Mouse (Mus musculus) neural tube, embryonic 15.5 days (tissue): ENCODE data around the gene Chst8. TPM values are rescaled to one million over a fixed set of nuclear protein-coding genes. Genes with fewer than 3 reads are reported as not detected.

ENCODE experiments used
- ATAC-seq: fragments of 200-750 bp; cut with Nextera tagmentation; 2 replicates; pipeline ENCODE4 v1.8.0; 2017; ENCODE audit warnings: mild to moderate bottlenecking, moderate TSS enrichment, moderate library complexity; ENCODE audit not compliant: low FRiP score
- H3K27ac ChIP-seq: fragments of 300-500 bp; sonication (generic); replicated peaks from 2 replicates; pipeline ENCODE4 v1.5.1; 2015; ENCODE audit warnings: mild to moderate bottlenecking, inconsistent platforms
- H3K27me3 ChIP-seq: fragments of 300-500 bp; sonication (generic); replicated peaks from 2 replicates; pipeline ENCODE4 v1.6.1; 2015; ENCODE audit warnings: inconsistent platforms
- H3K36me3 ChIP-seq: fragments of 300-500 bp; sonication (generic); 2 replicates; pipeline ENCODE4 v1.6.1; 2015; ENCODE audit warnings: inconsistent platforms
- H3K4me1 ChIP-seq: fragments of 300-500 bp; sonication (generic); 2 replicates; pipeline ENCODE4 v1.6.1; 2015; ENCODE audit warnings: inconsistent platforms
- H3K4me2 ChIP-seq: fragments of 300-500 bp; sonication (generic); 2 replicates; pipeline ENCODE4 v1.6.1; 2015; ENCODE audit warnings: inconsistent platforms, mild to moderate bottlenecking, moderate library complexity
- H3K4me3 ChIP-seq: fragments of 300-500 bp; sonication (generic); replicated peaks from 2 replicates; pipeline ENCODE4 v1.5.1; 2015; ENCODE audit warnings: mild to moderate bottlenecking, inconsistent platforms
- H3K9ac ChIP-seq: fragments of 300-500 bp; sonication (generic); replicated peaks from 2 replicates; pipeline ENCODE4 v1.6.1; 2015; ENCODE audit warnings: mild to moderate bottlenecking, inconsistent platforms
- H3K9me3 ChIP-seq: fragments of 300-500 bp; sonication (generic); replicated peaks from 2 replicates; pipeline ENCODE4 v1.6.1; 2016; ENCODE audit warnings: inconsistent platforms
- WGBS: fragments of 180-500 bp; shearing (Covaris S2); methylation state at CpG from one replicate; pipeline ENCODE4 v1.1.7; 2015; ENCODE audit warnings: mixed read lengths; 5-methylcytosine and 5-hydroxymethylcytosine counted together
- polyA plus RNA-seq: library from polyadenylated mRNA; unstranded; fragments of >200 nt; fragmentation: Nextera tagmentation; extraction: Ambion mirVana; gene quantifications from 2 replicates; pipeline ENCODE4 v1.2.1, GENCODE M21; 2015

Chst8 gene
- polyA plus RNA-seq, 1 experiment from 2014 or later: 13.3 TPM

- Histone ChIP-seq H3K9me3 (no peaks in the 10 kb centered on the region), H3K4me3 (peak within 1 kb of the TSS; percentile 69), H3K9ac (peak within 1 kb of the TSS; percentile 92), H3K36me3 (no peaks in the 10 kb centered on the region), H3K27ac (peak within 1 kb of the TSS; percentile 100), H3K4me1 (peaks cover 23% of the 10 kb centered on the region), H3K27me3 (no peaks in the 10 kb centered on the region), H3K4me2 (peak within 1 kb of the TSS; percentile 91)
- WGBS: 67% methylated on average over 5 of the region's 5 CpGs
- no peak for ATAC-seq
These were observed 155.9 kb downstream of the Chst8 start, which contains the start of gene Kctd15 for GRCm38 (mm10) chr7:34656632-34657031. Gene Kctd15 (minus strand): TSS chr7:34656732.

GRCm38 (mm10) chr7:34655086-34655839, 157.2 kb downstream of the Chst8 start:
- WGBS: 0% methylated on average over 58 of the region's 74 CpGs
- H3K9ac ChIP-seq: peak overlapping the region; percentile 92
- no peaks in the 10 kb centered on the region for H3K36me3 ChIP-seq
- peak overlapping the region; percentile 91 for H3K4me2 ChIP-seq
- H3K4me3 ChIP-seq: peak overlapping the region; percentile 69
- H3K9me3 ChIP-seq: no peaks in the 10 kb centered on the region
- peaks cover 37% of the 10 kb centered on the region for H3K4me1 ChIP-seq
- peak overlapping the region; percentile 100 for H3K27ac ChIP-seq
- no peaks in the 10 kb centered on the region for H3K27me3 ChIP-seq
- ATAC-seq: peak; percentile 82

GRCm38 (mm10) chr7:34654441-34655085, 157.9 kb downstream of the Chst8 start:
- Histone ChIP-seq H3K9ac (peak overlapping the region; percentile 92), H3K36me3 (0 out of 2 replicates have a peak, but pooled peaks cover 4% of the 10 kb centered on the region), H3K4me3 (peak overlapping the region; percentile 69), H3K9me3 (no peaks in the 10 kb centered on the region), H3K27me3 (no peaks in the 10 kb centered on the region), H3K4me1 (peaks cover 43% of the 10 kb centered on the region), H3K27ac (peak overlapping the region; percentile 100), H3K4me2 (peak overlapping the region; percentile 91)
- ATAC-seq: peak; percentile 56
- WGBS: under 1% methylated on average over 58 of the region's 81 CpGs

- under 1% methylated on average over 39 of the region's 64 CpGs for WGBS
These were observed 158.6 kb downstream of the Chst8 start for GRCm38 (mm10) chr7:34653731-34654440.

GRCm38 (mm10) chr7:34652751-34653502, 159.6 kb downstream of the Chst8 start:
- WGBS: 0% methylated on average over 48 of the region's 48 CpGs
- peaks cover 52% of the 10 kb centered on the region for H3K4me1 ChIP-seq
- peak overlapping the region; percentile 69 for H3K4me3 ChIP-seq
- H3K27ac ChIP-seq: peak overlapping the region; percentile 100
- peak overlapping the region; percentile 92 for H3K9ac ChIP-seq
- peak overlapping the region; percentile 91 for H3K4me2 ChIP-seq
- H3K36me3 ChIP-seq: peaks cover 17% of the 10 kb centered on the region; the same call in 1 of the 2 replicates
- no peaks in the 10 kb centered on the region for H3K9me3 ChIP-seq
- H3K27me3 ChIP-seq: no peaks in the 10 kb centered on the region
- ATAC-seq: no peak

More at GRCm38 (mm10) chr7:34653731-34654440, 158.6 kb downstream of the Chst8 start:
- Histone ChIP-seq H3K27ac (peak overlapping the region; percentile 100), H3K4me3 (peak overlapping the region; percentile 69), H3K9me3 (no peaks in the 10 kb centered on the region), H3K4me1 (peaks cover 50% of the 10 kb centered on the region), H3K9ac (peak overlapping the region; percentile 92), H3K36me3 (peaks cover 10% of the 10 kb centered on the region; the same call in 1 of the 2 replicates), H3K27me3 (no peaks in the 10 kb centered on the region), H3K4me2 (peak overlapping the region; percentile 91)
- ATAC-seq: peak; percentile 45

GRCm38 (mm10) chr7:34651381-34651780, 161.1 kb downstream of the Chst8 start:
- H3K4me3 ChIP-seq: peak overlapping the region; percentile 69
- H3K9ac ChIP-seq: peak overlapping the region; percentile 21; the same call in 1 of the 2 replicates
- H3K27me3 ChIP-seq: no peaks in the 10 kb centered on the region
- ATAC-seq: no peak
- H3K36me3 ChIP-seq: peaks cover 23% of the 10 kb centered on the region
- H3K9me3 ChIP-seq: no peaks in the 10 kb centered on the region
- H3K27ac ChIP-seq: peak overlapping the region; percentile 54
- WGBS: 18% methylated on average over 2 of the region's 2 CpGs
- H3K4me2 ChIP-seq: peak overlapping the region; percentile 91
- H3K4me1 ChIP-seq: peaks cover 63% of the 10 kb centered on the region

GRCm38 (mm10) chr7:34647052-34647451, 165.5 kb downstream of the Chst8 start:
- Histone ChIP-seq H3K9me3 (no peaks in the 10 kb centered on the region), H3K4me1 (peaks cover 72% of the 10 kb centered on the region), H3K4me2 (no peak overlapping the region), H3K27ac (no peak overlapping the region), H3K4me3 (no peak overlapping the region), H3K9ac (no peak overlapping the region), H3K36me3 (peaks cover 44% of the 10 kb centered on the region), H3K27me3 (no peaks in the 10 kb centered on the region)
- no peak for ATAC-seq
- WGBS: 50% methylated on average over 9 of the region's 9 CpGs

- H3K9ac ChIP-seq: no peak overlapping the region
- H3K9me3 ChIP-seq: no peaks in the 10 kb centered on the region
- no peak overlapping the region for H3K4me3 ChIP-seq
- 71% methylated on average over 12 of the region's 12 CpGs for WGBS
- H3K4me2 ChIP-seq: no peak overlapping the region
- no peaks in the 10 kb centered on the region for H3K27me3 ChIP-seq
- H3K4me1 ChIP-seq: peaks cover 64% of the 10 kb centered on the region
- no peak overlapping the region for H3K27ac ChIP-seq
- H3K36me3 ChIP-seq: peaks cover 50% of the 10 kb centered on the region
- ATAC-seq: no peak
These were observed 166.2 kb downstream of the Chst8 start for GRCm38 (mm10) chr7:34646144-34646795.

- Histone ChIP-seq H3K4me1 (peaks cover 58% of the 10 kb centered on the region), H3K9me3 (no peaks in the 10 kb centered on the region), H3K36me3 (peaks cover 54% of the 10 kb centered on the region), H3K27me3 (no peaks in the 10 kb centered on the region), H3K9ac (no peak overlapping the region), H3K27ac (no peak overlapping the region), H3K4me3 (no peak overlapping the region), H3K4me2 (no peak overlapping the region)
- no peak for ATAC-seq
- WGBS: 90% methylated on average over 2 of the region's 2 CpGs
These were observed 166.9 kb downstream of the Chst8 start for GRCm38 (mm10) chr7:34645623-34646022.

GRCm38 (mm10) chr7:34644591-34644990, 167.9 kb downstream of the Chst8 start:
- Histone ChIP-seq H3K4me1 (peaks cover 49% of the 10 kb centered on the region), H3K9ac (no peak overlapping the region), H3K36me3 (peaks cover 61% of the 10 kb centered on the region), H3K27ac (no peak overlapping the region), H3K9me3 (no peaks in the 10 kb centered on the region), H3K4me3 (no peak overlapping the region), H3K4me2 (no peak overlapping the region), H3K27me3 (no peaks in the 10 kb centered on the region)
- 56% methylated on average over 18 of the region's 18 CpGs for WGBS
- ATAC-seq: no peak
